Mouse (Mus musculus) midbrain, embryonic 15.5 days (tissue): ENCODE data around the gene Kifc1. TPM values are rescaled to one million over a fixed set of nuclear protein-coding genes. Genes with fewer than 3 reads are reported as not detected.
"Not testable (repeated sequence)": the region's sequence is repeated elsewhere in the genome, so short reads cannot be mapped to it uniquely, and the experiment has no call there.

ENCODE experiments used
- ATAC-seq: fragments of 200-750 bp; cut with Nextera tagmentation; replicated peaks from 2 replicates; pipeline ENCODE4 v1.8.0; 2017; ENCODE audit warnings: moderate TSS enrichment
- H3K27ac ChIP-seq: fragments of 300-500 bp; sonication (generic); 2 replicates; pipeline ENCODE4 v1.5.1; 2015; ENCODE audit warnings: mild to moderate bottlenecking, inconsistent platforms
- H3K27me3 ChIP-seq: fragments of 300-500 bp; sonication (generic); replicated peaks from 2 replicates; pipeline ENCODE4 v1.6.1; 2015; ENCODE audit warnings: inconsistent platforms
- H3K36me3 ChIP-seq: fragments of 300-500 bp; sonication (generic); replicated peaks from 2 replicates; pipeline ENCODE4 v1.6.1; 2015; ENCODE audit warnings: inconsistent platforms
- H3K4me1 ChIP-seq: fragments of 300-500 bp; sonication (generic); 2 replicates; pipeline ENCODE4 v1.6.1; 2015; ENCODE audit warnings: inconsistent platforms
- H3K4me2 ChIP-seq: fragments of 300-500 bp; sonication (generic); 2 replicates; pipeline ENCODE4 v1.6.1; 2015; ENCODE audit warnings: inconsistent platforms, mild to moderate bottlenecking, moderate library complexity
- H3K4me3 ChIP-seq: fragments of 300-500 bp; sonication (generic); 2 replicates; pipeline ENCODE4 v1.5.1; 2015; ENCODE audit warnings: mild to moderate bottlenecking, inconsistent platforms
- H3K9ac ChIP-seq: fragments of 300-500 bp; sonication (generic); 2 replicates; pipeline ENCODE4 v1.6.1; 2015; ENCODE audit warnings: mild to moderate bottlenecking, inconsistent platforms
- H3K9me3 ChIP-seq: fragments of 300-500 bp; sonication (generic); 2 replicates; pipeline ENCODE4 v1.6.1; 2016; ENCODE audit warnings: inconsistent platforms
- WGBS: fragments of 180-500 bp; shearing (Covaris S2); methylation state at CpG from one replicate; pipeline ENCODE4 v1.1.7; 2015; ENCODE audit warnings: mixed read lengths; 5-methylcytosine and 5-hydroxymethylcytosine counted together
- polyA plus RNA-seq: library from polyadenylated mRNA; unstranded; fragments of >200 nt; fragmentation: Nextera tagmentation; extraction: Ambion mirVana; gene quantifications from 2 replicates; pipeline ENCODE4 v1.2.1, GENCODE M21; 2015

Kifc1 gene
- polyA plus RNA-seq, 1 experiment from 2014 or later, result 2.6 TPM

DNA sequence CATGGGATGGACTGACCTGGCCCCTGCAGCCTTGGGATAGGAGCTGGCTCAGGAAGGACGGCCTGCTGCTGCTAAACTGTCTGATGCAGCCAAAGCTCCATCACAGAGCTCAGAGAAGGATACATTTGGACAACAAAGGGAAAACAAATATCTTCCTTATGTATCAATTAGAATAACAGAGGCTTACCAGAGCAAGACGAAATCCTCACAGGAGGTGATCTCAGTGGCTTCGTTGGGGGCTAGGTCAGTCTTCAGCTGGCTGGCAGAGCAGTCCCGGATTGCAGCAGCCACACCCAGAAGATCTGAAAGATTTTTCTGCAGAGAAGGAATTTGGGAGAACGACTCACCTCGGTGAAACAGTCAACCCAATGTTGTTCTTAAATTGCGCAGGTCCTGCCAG, 2.0 kb upstream of the Kifc1 start:
- no peak overlapping the region for H3K9ac ChIP-seq
- H3K27ac ChIP-seq, result no peak overlapping the region
- no peak overlapping the region for H3K4me2 ChIP-seq
- no peak for ATAC-seq
- no peak overlapping the region for H3K4me3 ChIP-seq
- H3K4me1 ChIP-seq, result peaks cover 7% of the 10 kb centered on the region
- H3K36me3 ChIP-seq, result no peaks in the 10 kb centered on the region
- H3K9me3 ChIP-seq, result no peaks in the 10 kb centered on the region
- H3K27me3 ChIP-seq, result no peaks in the 10 kb centered on the region
- 14% methylated on average over 7 of the region's 7 CpGs for WGBS

DNA sequence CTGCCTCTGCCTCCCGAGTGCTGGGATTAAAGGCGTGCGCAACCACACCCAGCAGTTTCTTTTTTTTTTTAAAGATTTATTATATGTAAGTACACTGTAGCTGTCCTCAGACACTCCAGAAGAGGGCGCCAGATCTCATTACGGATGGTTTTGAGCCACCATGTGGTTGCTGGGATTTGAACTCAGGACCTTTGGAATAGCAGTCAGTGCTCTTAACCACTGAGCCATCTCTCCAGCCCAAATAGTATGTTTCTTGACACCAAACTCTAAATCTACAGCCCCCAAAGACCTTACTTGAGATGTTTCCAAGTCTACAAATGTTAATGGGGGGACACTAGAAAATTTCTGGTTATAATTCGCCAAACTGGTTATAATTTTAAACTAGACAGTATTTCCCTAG, 1.4 kb upstream of the Kifc1 start:
- not testable (repeated sequence) for H3K27ac ChIP-seq, H3K4me2 ChIP-seq, H3K9ac ChIP-seq, H3K9me3 ChIP-seq, H3K4me1 ChIP-seq, ATAC-seq, H3K36me3 ChIP-seq, H3K27me3 ChIP-seq, H3K4me3 ChIP-seq
- 70% methylated on average over 6 of the region's 6 CpGs for WGBS

- H3K27ac ChIP-seq, result no peak overlapping the region
- no peak overlapping the region for H3K4me2 ChIP-seq
- peaks cover 7% of the 10 kb centered on the region for H3K4me1 ChIP-seq
- H3K27me3 ChIP-seq, result no peaks in the 10 kb centered on the region
- no peak for ATAC-seq
- H3K9ac ChIP-seq, result no peak overlapping the region
- H3K9me3 ChIP-seq, result no peaks in the 10 kb centered on the region
- WGBS, result 69% methylated on average over 2 of the region's 2 CpGs
- no peaks in the 10 kb centered on the region for H3K36me3 ChIP-seq
- H3K4me3 ChIP-seq, result no peak overlapping the region
These were observed 896 bp upstream of the Kifc1 start for GRCm38 (mm10) chr17:33891357-33891756.

DNA sequence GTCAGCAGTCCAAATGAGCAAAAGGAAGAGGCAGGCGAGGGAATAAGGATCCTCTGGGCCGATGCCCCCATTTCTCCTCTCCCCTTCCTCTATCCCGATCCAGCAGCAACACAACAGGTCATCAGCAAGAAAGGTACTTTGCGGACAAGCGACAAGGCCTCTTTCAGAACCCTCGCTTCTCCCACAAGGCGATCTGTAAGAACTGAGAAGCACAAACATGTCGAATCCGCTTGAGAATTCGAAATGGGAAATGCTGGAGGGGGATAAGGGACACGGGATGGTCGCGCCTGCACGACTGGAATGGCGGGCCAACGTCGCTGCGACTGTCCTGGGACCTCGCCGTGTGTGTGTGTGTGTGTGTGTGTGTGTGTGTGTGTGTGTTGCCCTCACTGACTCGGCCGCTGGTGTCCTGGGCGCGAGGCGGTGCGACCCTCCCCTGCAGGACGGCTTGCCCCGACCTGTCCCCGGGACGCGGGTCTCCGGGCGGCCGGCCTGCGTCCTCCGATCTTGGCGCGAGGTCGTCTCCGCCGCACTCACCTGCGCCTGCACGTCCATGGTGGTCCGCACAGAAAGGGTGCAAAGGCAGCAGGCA, 424 bp downstream of the Kifc1 start:
- not testable (repeated sequence) for H3K4me1 ChIP-seq, H3K27ac ChIP-seq, H3K36me3 ChIP-seq, H3K27me3 ChIP-seq, ATAC-seq, H3K9me3 ChIP-seq
- under 1% methylated on average over 44 of the region's 44 CpGs for WGBS
- H3K4me2 ChIP-seq, result peak overlapping the region; percentile 84
- peak overlapping the region; percentile 61 for H3K4me3 ChIP-seq
- H3K9ac ChIP-seq, result peak overlapping the region; percentile 32

DNA sequence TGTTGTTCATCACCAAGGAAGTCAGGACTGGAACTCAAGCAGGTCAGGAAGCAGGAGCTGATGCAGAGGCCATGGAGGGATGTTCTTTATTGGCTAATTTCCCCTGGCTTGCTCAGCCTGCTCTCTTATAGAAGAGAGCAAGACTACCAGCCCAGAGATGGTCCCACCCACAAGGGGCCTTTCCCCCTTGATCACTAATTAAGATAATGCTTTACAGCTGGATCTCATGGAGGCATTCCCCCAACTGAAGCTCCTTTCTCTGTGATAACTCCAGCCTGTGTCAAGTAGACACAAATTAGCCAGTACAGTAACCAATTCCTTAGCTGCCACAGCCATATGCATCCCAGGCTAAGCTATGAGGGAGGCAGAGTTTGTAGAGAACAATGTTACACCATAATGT, 2.2 kb downstream of the Kifc1 start:
- not testable (repeated sequence) for H3K27me3 ChIP-seq, H3K9ac ChIP-seq, H3K4me1 ChIP-seq, H3K27ac ChIP-seq, ATAC-seq, H3K4me3 ChIP-seq, H3K4me2 ChIP-seq, H3K36me3 ChIP-seq, H3K9me3 ChIP-seq

DNA sequence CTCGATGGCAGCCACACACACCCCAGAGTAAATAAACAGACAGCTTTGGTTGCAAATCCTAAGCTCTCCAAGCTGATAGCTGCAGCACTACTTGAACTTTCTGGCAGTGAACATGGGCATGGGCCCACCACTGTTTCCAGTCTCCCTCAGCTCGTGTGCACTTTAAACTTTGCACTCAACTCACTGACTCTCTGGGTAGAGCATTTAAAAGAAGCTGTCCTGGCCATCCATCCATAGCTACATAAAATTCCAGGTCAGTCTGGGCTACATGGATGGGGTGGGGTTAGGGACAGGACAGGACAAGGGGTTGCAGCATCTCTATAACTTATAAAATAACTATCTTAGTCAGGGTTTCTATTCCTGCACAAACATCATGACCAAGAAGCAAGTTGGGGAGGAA, 2.7 kb downstream of the Kifc1 start:
- H3K4me3 ChIP-seq, H3K27ac ChIP-seq, H3K9ac ChIP-seq, H3K9me3 ChIP-seq, H3K4me2 ChIP-seq, H3K36me3 ChIP-seq, H3K27me3 ChIP-seq, ATAC-seq, H3K4me1 ChIP-seq: not testable (repeated sequence)
- WGBS, result 82% methylated on average over 2 of the region's 2 CpGs

- H3K4me1 ChIP-seq, H3K27ac ChIP-seq, H3K36me3 ChIP-seq, H3K4me3 ChIP-seq, H3K27me3 ChIP-seq, ATAC-seq, H3K9ac ChIP-seq, H3K9me3 ChIP-seq, H3K4me2 ChIP-seq: not testable (repeated sequence)
- 90% methylated on average over 10 of the region's 11 CpGs for WGBS
These were observed 6.1 kb downstream of the Kifc1 start for GRCm38 (mm10) chr17:33884320-33884719.

DNA sequence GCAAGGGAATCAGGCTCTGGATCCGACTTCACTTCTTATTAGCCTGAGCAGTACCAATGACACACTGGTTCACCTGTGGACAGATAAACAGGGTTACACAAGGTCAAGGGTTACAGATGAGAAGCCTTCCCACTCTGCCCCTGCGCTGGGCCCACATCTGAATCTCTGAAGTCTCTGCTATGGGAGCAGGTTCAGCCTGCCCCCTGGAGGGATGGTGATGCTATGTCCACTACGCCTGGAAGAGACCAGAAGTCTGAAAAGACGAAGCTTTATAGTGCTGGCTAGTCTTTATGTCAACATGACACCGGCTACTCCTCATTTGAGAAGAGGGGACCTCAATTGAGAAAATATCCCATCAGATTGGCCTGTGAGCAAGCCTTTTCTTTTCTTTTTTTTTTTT, 14.7 kb downstream of the Kifc1 start:
- not testable (repeated sequence) for H3K27me3 ChIP-seq, H3K9ac ChIP-seq, H3K36me3 ChIP-seq, H3K27ac ChIP-seq, H3K4me2 ChIP-seq, ATAC-seq, H3K9me3 ChIP-seq, H3K4me3 ChIP-seq, H3K4me1 ChIP-seq
- WGBS, result 80% methylated on average over 5 of the region's 5 CpGs

DNA sequence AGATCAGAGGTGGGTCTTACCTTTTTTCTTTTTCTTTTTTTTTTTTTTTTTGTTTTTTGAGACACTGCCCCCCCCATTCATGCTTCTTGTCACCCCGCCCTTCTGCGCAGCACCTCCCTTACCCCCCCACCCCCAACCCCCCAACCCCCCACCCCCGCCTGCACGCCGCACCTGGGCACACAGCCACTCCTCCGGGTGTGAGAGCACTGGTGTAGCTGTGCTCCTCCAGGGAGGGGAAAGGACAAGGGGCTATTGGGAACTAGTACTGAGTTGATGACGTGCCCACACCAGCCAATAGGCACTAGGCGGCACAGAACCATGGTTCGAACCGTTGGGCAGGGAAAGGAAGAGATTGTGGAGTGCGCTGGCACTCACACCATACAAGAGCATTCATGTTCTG, 16.1 kb downstream of the Kifc1 start:
- H3K4me3 ChIP-seq, result no peak overlapping the region
- no peak for ATAC-seq
- WGBS, result 91% methylated on average over 11 of the region's 11 CpGs
- no peaks in the 10 kb centered on the region for H3K27me3 ChIP-seq
- H3K36me3 ChIP-seq, result no peaks in the 10 kb centered on the region
- H3K27ac ChIP-seq, result no peak overlapping the region
- H3K4me2 ChIP-seq, result no peak overlapping the region
- H3K9ac ChIP-seq, result no peak overlapping the region
- H3K9me3 ChIP-seq, result no peaks in the 10 kb centered on the region
- H3K4me1 ChIP-seq, result no peaks in the 10 kb centered on the region

- H3K4me3 ChIP-seq, H3K27me3 ChIP-seq, H3K36me3 ChIP-seq, H3K4me2 ChIP-seq, H3K27ac ChIP-seq, H3K4me1 ChIP-seq, ATAC-seq, H3K9ac ChIP-seq, H3K9me3 ChIP-seq: not testable (repeated sequence)
- 82% methylated on average over 3 of the region's 12 CpGs for WGBS
These were observed 16.9 kb downstream of the Kifc1 start, which contains the start of gene Gm7029 for GRCm38 (mm10) chr17:33873537-33873936. Gene Gm7029, plus strand, starts transcription at chr17:33873837.

DNA sequence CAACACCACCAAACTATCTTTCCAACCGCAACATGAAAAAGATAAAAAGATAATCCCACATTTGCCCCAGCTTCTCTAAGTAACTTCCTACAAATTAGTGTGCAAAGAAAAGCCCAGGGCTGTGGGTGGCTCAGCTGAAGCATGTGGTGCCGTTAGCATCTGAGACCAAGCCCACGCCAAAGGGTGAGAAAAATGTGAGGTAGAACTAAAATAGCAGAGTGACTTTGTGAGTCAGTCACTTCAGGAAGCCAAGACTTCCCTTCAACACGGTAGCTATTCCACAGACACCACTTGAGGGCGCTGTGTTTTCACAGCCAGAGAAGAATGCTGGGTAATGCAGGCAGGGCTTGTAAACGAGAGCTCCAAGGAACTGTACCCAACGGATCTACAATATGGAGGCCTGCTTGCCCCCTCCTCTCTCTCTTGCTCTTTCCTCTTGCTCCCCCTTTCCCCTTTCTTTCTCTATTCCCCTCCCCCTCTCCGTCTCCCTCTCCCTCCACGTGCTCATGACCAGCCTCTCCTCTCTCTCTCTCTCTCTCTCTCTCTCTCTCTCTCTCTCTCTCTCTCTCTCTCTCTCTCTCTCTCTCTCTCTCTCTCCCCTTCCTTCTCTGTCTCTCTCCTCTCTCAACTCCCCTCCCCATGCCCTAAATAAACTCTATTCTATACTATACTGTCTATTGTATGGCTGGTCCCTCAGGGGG, 25.0 kb downstream of the Kifc1 start:
- WGBS, result 40% methylated on average over 9 of the region's 9 CpGs
- Histone ChIP-seq H3K9ac (no peak overlapping the region), H3K27ac (no peak overlapping the region), H3K4me3 (no peak overlapping the region), H3K4me2 (no peak overlapping the region), H3K36me3 (no peaks in the 10 kb centered on the region), H3K9me3 (no peaks in the 10 kb centered on the region), H3K27me3 (no peaks in the 10 kb centered on the region), H3K4me1 (no peaks in the 10 kb centered on the region)
- ATAC-seq, result no peak

DNA sequence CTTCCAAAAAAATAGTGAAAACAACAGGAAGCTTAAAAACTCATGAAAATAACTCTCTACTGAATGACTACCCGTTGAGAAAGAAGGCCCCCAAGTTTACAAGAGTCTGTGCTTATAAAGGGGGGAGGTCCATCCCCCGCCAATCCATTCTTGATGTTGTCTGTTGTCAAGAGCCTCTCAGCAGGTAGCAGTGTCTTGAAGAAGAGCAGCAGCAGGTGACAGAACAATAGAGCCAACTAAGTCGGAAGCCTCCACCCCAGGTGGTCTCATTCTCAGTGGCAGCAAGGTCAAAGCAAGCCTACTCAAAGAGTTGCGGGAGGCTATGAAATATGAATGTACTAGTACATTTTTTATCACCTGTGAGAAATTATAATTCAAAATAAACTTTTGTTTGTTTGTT, 32.6 kb downstream of the Kifc1 start:
- no peak for ATAC-seq
- WGBS, result 60% methylated on average over 4 of the region's 4 CpGs
- H3K27me3 ChIP-seq, result no peaks in the 10 kb centered on the region

GRCm38 (mm10) chr17:33851331-33851730, 39.1 kb downstream of the Kifc1 start:
- no peaks in the 10 kb centered on the region for H3K27me3 ChIP-seq
- WGBS, result 78% methylated on average over 1 of the region's 1 CpGs
- H3K27ac ChIP-seq, result no peak overlapping the region
- peaks cover 18% of the 10 kb centered on the region; the same call in 1 of the 2 replicates for H3K36me3 ChIP-seq
- H3K4me2 ChIP-seq, result no peak overlapping the region
- H3K4me1 ChIP-seq, result no peaks in the 10 kb centered on the region
- no peak for ATAC-seq
- no peak overlapping the region for H3K9ac ChIP-seq
- H3K9me3 ChIP-seq, result 0 out of 2 replicates have a peak, but pooled peaks cover under 1% of the 10 kb centered on the region
- H3K4me3 ChIP-seq, result no peak overlapping the region

More for the DNA sequence above, 32.6 kb downstream of the Kifc1 start:
- Histone ChIP-seq H3K9me3 (0 out of 2 replicates have a peak, but pooled peaks cover 4% of the 10 kb centered on the region), H3K4me2 (no peak overlapping the region), H3K9ac (no peak overlapping the region), H3K27ac (no peak overlapping the region), H3K4me1 (no peaks in the 10 kb centered on the region), H3K4me3 (no peak overlapping the region), H3K36me3 (no peaks in the 10 kb centered on the region)
